Mouse (Mus musculus) ovary, adult 2 months (tissue): Measurements from ENCODE around the gene Nek7. TPM values are rescaled to one million over a fixed set of nuclear protein-coding genes. Genes with fewer than 3 reads are reported as not detected.

Experiments
- polyA plus RNA-seq: library from polyadenylated mRNA; depleted of rRNA; stranded (reverse); fragments of >200 nt; gene quantifications from 2 replicates; pipeline ENCODE4 v1.2.3, GENCODE M21; 2012; rRNA removed

The Nek7 gene
- polyA plus RNA-seq: 8.2 and 10.9 TPM in 2 replicates

DNA sequence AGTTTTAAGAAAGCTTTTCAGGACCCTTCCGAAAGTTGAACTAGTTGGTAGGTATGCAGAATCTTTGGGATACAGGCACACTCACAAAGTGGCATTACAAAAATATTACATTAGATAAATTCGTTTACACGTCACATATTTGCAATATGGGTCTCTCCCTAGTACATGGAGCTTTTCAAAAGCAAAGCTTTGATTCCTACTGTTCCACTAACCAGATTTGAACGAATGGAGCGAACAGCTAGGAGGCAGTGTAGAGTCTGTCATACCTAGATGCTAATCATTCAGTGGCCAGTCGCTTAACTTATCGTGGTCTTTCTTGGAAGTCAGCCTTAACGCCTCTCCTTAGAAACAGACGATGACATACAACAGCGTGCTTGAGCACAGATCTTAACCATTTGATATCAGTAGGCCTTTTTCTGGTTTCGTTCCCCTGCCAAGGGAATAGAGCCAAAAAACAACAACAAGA lies at the start of gene Nek7:
Nek7 (minus strand) TSS at position 146 of the 466 bp plus-strand sequence.

Other genes starting within 250 kb of the Nek7 start
- 5.1 and 5.8 TPM in 2 replicates for gene Lhx9, start 228.4 kb upstream of the Nek7 start, polyA plus RNA-seq
- 47.7 and 53.6 TPM in 2 replicates for gene 2310009B15Rik, start 236.7 kb upstream of the Nek7 start, polyA plus RNA-seq